Mouse (Mus musculus) heart, adult 18-20 months (tissue): ENCODE measurements around the gene Nfix. TPM values are rescaled to one million over a fixed set of nuclear protein-coding genes. Genes with fewer than 3 reads are reported as not detected.
A peak's percentile ranks its signal among the peaks of the same experiment; 100 is the strongest.

Experiments used
- DNase-seq, 2 experiments: peaks; one replicate each; pipeline ENCODE4 v3.0.0; 2021 to 2022; ENCODE audit warnings: mixed read lengths in 1 of 2
- long read RNA-seq, 2 experiments: library from polyadenylated mRNA; stranded (forward); transcript quantifications; one replicate each; pipeline ENCODE4 v2.0.0; 2021
- total RNA-seq, 2 experiments: library from RNA; stranded (reverse); gene quantifications; 2 replicates each; pipeline ENCODE4 v1.2.3; 2021

Gene Nfix
- total RNA-seq, result 100 to 1,000 TPM; 250 to 260 TPM
- long read RNA-seq, experiment 1, transcript Nfix-202 (10 exons, 1,728 nt), result major isoform, 27 of 78 reads
- long read RNA-seq, experiment 1, transcript Nfix-201 (9 exons, 1,403 nt), result minor isoform, 15 of 78 reads
- long read RNA-seq, experiment 1, partial matches to known transcripts, result 5 of 78 reads
- long read RNA-seq, experiment 1, other reads (novel, unspliced or antisense), result 31 of 78 reads
- long read RNA-seq, experiment 2, transcript Nfix-202 (10 exons, 1,728 nt), result major isoform, 12 of 36 reads
- long read RNA-seq, experiment 2, partial matches to known transcripts, result 4 of 36 reads
- long read RNA-seq, experiment 2, other reads (novel, unspliced or antisense), result 16 of 36 reads

GRCm38 (mm10) chr8:84799999-84800831 is at the start of gene Nfix:
Gene Nfix, minus strand, starts transcription at chr8:84800344.
- DNase-seq, result peak; percentile 82 to 85

GRCm38 (mm10) chr8:84847684-84848435 is 47.7 kb upstream of the Nfix start:
- peak in 1 of 2 experiments; percentile 32 for DNase-seq

GRCm38 (mm10) chr8:84846722-84847572 is 46.8 kb upstream of the Nfix start, which contains the start of gene Calr:
Gene Calr, minus strand, starts transcription at chr8:84846934.
- DNase-seq, result peak; percentile 98 to 100

- peak in 1 of 2 experiments; percentile 31 for DNase-seq
Measured at GRCm38 (mm10) chr8:84846094-84846721, 46.1 kb upstream of the Nfix start.

- peak in 1 of 2 experiments; percentile 48 for DNase-seq
Measured at GRCm38 (mm10) chr8:84845355-84846093, 45.4 kb upstream of the Nfix start.

GRCm38 (mm10) chr8:84844397-84845070 is 44.4 kb upstream of the Nfix start:
- DNase-seq, result no peak

GRCm38 (mm10) chr8:84841514-84841913 is 41.4 kb upstream of the Nfix start:
- DNase-seq, result no peak

GRCm38 (mm10) chr8:84840248-84840999 is 40.3 kb upstream of the Nfix start, which contains the start of gene Rad23a:
Gene Rad23a, minus strand, starts transcription at chr8:84840665.
- DNase-seq, result peak; percentile 92 to 94

GRCm38 (mm10) chr8:84839875-84840247 is 39.7 kb upstream of the Nfix start:
- DNase-seq, result no peak

GRCm38 (mm10) chr8:84839411-84839810 is 39.3 kb upstream of the Nfix start:
- DNase-seq, result no peak

- DNase-seq, result no peak
Measured at GRCm38 (mm10) chr8:84838513-84838912, 38.4 kb upstream of the Nfix start.

GRCm38 (mm10) chr8:84837912-84838470 is 37.8 kb upstream of the Nfix start:
- DNase-seq, result no peak

GRCm38 (mm10) chr8:84837149-84837911 is 37.2 kb upstream of the Nfix start:
- no peak for DNase-seq

- no peak for DNase-seq
Measured at GRCm38 (mm10) chr8:84834866-84835855, 35.0 kb upstream of the Nfix start.

GRCm38 (mm10) chr8:84834002-84834865 is 34.1 kb upstream of the Nfix start:
- DNase-seq, result no peak
